Mouse (Mus musculus) layer of hippocampus, adult 11-12 months (tissue): ENCODE results near the gene Ttc23.
A peak's percentile ranks its signal among the peaks of the same experiment; 100 is the strongest.

Experiments used
- DNase-seq: peaks from one replicate; pipeline ENCODE4 v3.0.0; 2022; ENCODE audit warnings: low spot score

Gene Ttc23

GRCm38 (mm10) chr7:67695906-67696305 lies 48.7 kb downstream of the Ttc23 start:
- DNase-seq = no peak

- DNase-seq = no peak
These were observed 50.9 kb downstream of the Ttc23 start for GRCm38 (mm10) chr7:67697892-67698630.

DNA sequence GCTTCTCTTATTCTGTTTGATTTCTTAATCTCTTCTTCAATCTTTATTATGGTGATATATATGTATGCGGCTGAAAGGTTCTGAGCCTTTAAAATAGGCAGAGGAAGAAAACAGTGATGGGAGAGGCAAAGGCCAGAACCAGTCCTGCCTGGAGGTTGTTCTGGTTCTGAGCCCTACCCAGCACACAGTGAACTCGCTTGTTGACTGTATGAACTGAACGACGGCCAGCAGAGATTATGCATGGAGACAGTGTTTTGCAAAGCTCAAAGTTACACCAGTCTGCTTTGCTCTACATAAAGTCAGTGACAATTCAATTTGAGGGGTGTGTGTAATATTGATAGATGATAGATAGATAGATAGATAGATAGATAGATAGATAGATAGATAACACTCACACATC lies 52.1 kb downstream of the Ttc23 start:
- no peak for DNase-seq

GRCm38 (mm10) chr7:67700846-67701245 lies 53.6 kb downstream of the Ttc23 start:
- peak; percentile 45 for DNase-seq

- no peak for DNase-seq
These were observed 54.2 kb downstream of the Ttc23 start for GRCm38 (mm10) chr7:67701252-67701914.

- no peak for DNase-seq
These were observed 61.0 kb downstream of the Ttc23 start for GRCm38 (mm10) chr7:67708160-67708559.

DNA sequence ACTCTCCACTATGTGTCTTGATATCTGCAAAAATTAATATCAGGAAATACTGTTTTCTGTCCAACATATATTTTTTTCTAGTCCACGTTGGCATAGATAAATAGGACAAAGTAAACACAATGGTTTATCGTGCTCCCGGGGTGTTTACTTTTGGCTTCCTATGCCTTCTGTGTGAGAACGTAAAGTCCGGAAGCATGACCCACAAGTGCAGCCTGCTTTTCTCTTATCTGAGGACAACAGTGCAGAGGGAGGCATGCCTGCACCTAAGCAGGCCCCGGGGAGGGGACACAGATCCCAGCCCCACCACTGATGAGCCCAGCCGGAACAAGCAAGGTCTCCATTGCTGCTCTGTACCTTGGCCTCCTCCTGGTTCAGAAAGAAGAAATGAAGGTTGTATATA lies 63.0 kb downstream of the Ttc23 start:
- DNase-seq = no peak

DNA sequence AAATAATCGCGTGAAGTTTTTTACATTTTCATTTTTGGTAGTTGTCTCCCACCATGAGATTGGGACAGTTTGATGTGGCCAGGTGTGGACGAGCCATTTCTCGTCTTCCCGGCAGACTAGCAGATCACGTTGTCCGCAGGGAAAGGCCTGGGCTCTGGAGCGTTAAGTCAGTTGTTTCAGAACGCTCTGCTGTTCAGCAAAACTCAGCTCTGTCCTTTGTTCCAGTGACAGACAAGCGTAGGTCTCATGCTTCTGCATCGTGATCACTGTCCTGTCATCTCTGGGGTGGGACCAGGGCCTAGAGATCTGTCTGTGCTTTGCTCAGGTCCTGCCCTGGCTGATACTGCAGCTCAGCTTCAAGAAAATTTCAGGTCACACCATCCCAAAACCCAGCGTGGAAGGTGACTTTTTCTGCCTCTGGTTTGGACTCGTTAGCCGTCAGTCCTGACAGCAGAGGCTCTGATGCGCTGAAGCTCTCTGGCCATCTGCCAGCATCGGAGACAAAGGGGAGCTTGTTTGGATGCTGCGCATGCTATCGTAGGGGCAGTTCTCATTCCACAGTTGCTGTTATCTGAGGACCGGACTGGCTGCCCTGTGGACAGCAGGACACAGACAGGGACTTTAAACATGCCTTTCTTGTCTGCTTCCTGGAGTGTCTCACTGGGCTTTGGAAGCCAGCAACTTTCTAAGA lies 66.8 kb downstream of the Ttc23 start:
- peak; percentile 70 for DNase-seq

- no peak for DNase-seq
These were observed 68.0 kb downstream of the Ttc23 start for GRCm38 (mm10) chr7:67715176-67715575.

DNA sequence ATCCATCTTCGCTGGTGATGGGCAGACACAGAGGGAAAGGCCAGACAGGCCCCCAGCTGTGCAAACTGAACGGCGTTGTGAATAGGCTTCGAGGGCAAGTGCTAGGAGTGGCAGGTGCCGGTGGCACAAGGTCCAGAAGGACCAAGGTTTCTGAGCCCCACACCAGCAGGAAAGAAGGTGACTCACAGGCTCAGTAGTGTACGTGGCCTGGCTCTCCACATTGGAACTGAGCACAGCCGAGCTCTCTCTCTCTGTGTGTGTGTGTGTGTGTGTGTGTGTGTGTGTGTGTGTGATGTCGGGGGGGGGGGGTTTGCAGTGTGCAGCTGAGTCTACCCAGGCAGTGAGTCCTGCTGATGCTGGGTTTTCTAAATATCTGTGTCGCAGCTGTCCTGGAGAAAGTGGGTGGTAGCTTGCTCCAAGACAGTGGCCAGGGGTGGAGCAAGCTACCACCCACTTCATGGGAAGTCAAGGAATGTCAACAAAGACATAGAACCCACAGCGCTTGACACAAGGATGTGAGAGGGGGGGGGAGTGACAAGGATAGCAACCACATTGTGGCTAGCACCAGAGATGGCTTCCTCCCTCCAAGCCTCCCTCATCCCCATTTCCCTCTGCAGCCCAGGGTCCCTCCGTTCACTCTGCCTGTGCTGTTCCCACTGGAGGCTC lies 69.1 kb downstream of the Ttc23 start:
- DNase-seq = no peak

DNA sequence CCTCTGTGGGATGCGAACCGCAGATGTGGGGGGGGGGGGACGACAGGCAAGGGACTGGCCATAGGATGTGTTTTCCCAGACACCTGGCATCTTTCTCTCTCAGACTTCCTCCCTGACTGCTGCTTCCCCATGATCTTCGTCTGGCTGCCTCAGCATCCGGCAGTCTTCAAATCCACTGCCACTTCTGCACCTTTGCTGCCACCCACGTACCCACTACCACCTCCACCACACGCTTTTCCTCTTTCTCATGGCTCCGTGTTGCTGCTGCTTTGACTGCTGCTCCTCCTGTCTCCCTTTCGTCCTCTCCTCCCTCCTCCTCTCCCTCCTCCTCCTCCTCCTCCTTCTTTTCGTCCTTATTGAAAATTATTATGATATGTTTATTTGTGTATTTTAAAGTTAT lies 69.7 kb downstream of the Ttc23 start:
- DNase-seq = no peak

- no peak for DNase-seq
These were observed 70.3 kb downstream of the Ttc23 start for GRCm38 (mm10) chr7:67717520-67717919.

- DNase-seq = no peak
These were observed 71.6 kb downstream of the Ttc23 start for GRCm38 (mm10) chr7:67718804-67719203.

GRCm38 (mm10) chr7:67722163-67722562 lies 75.0 kb downstream of the Ttc23 start:
- no peak for DNase-seq

- no peak for DNase-seq
These were observed 77.3 kb downstream of the Ttc23 start for GRCm38 (mm10) chr7:67724536-67724935.

DNA sequence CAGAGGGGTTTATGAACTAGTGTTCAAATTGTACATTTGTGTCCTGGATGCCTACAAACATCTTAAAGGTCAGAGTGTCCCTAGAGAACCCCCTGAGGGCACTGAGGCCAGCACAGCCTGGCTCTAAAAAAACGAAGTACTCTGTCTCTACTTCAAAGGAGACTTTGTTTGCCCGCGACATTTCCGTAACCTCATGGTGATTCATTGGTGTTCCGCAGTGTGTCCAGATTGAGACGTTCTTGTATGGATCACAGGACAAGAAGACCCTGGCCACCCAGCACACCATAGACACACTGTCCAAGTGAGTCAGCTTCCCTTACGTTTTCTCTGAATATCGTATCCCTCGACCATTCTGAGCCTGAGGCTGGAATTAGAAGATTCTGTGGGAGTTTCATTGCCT lies 77.8 kb downstream of the Ttc23 start:
- DNase-seq = no peak

DNA sequence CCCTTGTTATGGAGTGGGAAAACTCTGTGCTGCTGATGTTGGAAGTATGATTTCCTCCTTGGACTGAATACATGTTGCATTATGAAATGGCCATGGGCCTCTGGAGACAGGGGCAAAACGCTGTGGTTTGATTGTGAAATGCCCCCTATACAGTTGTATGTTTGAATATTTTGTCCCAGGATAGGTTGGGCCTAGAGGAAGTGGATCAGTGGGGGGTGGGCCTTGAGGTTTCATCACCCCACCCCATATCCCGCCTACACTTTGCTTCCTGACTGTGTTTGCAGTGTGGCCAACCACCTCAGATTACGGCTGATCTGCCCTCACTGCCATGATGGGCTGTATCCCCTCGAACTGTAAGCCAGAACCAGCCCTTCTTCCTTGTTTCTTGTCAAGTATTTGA lies 81.0 kb downstream of the Ttc23 start:
- DNase-seq = no peak

GRCm38 (mm10) chr7:67728809-67729208 lies 81.6 kb downstream of the Ttc23 start:
- DNase-seq = no peak

DNA sequence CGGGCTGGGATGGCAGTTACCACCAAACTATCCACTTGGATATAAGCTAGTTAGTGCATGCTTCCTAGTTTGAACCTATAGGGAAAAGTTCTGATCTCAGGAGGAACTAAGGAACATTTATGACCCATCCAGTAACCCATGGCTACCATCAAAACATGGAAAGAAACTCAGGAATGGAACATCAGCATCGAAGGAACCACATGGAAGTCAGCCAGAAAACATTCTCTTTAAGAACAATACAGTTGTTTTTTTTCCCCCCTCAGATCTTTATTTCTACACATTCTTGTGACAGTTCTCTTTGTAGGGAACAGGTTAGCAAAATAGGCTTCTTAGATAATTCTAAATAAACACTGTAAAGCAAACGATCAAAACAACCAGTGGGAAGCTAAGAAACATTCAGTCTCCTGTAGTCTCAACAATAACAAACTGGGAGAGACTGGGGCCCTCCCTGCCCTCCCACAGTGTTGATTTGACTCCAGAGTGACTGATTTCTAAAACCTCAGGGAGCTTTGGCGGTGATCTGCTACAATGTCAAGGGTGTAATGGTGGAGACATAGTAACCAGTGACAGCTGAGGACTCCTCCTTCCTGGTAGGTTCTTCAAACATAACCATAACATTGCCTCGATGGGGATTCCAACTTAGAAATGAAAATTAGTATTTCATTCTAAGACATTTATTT lies 83.4 kb downstream of the Ttc23 start:
- no peak for DNase-seq

GRCm38 (mm10) chr7:67732276-67732675 lies 85.1 kb downstream of the Ttc23 start:
- no peak for DNase-seq

DNA sequence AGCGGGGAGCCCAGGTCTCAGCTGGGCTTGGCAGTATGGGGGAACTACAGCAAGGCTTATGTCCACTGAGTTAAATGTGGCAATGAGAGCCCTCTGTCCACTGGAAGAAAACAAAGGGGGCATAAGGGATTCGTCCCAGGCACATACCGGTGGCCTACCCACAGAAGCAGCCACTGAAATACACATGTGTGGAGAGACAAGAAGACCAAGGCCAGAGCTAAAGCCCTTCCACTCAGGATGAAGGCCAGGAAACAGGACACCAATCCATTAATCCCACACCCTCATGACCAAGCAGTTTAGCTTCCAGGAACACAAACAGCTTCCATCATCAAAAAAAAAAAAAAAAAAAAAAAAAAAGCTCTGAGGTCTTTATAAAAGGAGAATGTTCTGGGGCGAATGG lies 93.2 kb downstream of the Ttc23 start:
- no peak for DNase-seq

GRCm38 (mm10) chr7:67740796-67741195 lies 93.6 kb downstream of the Ttc23 start:
- no peak for DNase-seq
